Mouse (Mus musculus) 3T3-L1 (cell line): Measurements from ENCODE around the gene 1700042G07Rik.
A peak's percentile ranks its signal among the peaks of the same experiment; 100 is the strongest.

Experiments
- DNase-seq: peaks from one replicate; pipeline ENCODE4 v3.0.0-alpha.2; 2015; ENCODE audit warnings: low read depth, low spot score

The 1700042G07Rik gene

GRCm38 (mm10) chr4:116208891-116209290, 35.7 kb downstream of the 1700042G07Rik start:
- no peak for DNase-seq

GRCm38 (mm10) chr4:116215895-116216605, 42.9 kb downstream of the 1700042G07Rik start:
- DNase-seq: no peak

GRCm38 (mm10) chr4:116217046-116217445, 43.9 kb downstream of the 1700042G07Rik start:
- DNase-seq: peak; percentile 47

- DNase-seq: peak; percentile 33
These were observed 44.5 kb downstream of the 1700042G07Rik start for GRCm38 (mm10) chr4:116217661-116218060.

GRCm38 (mm10) chr4:116219056-116219455, 45.9 kb downstream of the 1700042G07Rik start:
- no peak for DNase-seq

GRCm38 (mm10) chr4:116220071-116220650, 47.0 kb downstream of the 1700042G07Rik start:
- DNase-seq: peak; percentile 11

GRCm38 (mm10) chr4:116220780-116221139, 47.6 kb downstream of the 1700042G07Rik start:
- DNase-seq: no peak

- peak; percentile 96 for DNase-seq
These were observed 48.1 kb downstream of the 1700042G07Rik start, which contains the start of gene Pik3r3 for GRCm38 (mm10) chr4:116221140-116221851. TSS of gene Pik3r3 (plus strand) at chr4:116221618.

GRCm38 (mm10) chr4:116221996-116222842, 49.0 kb downstream of the 1700042G07Rik start:
- peak; percentile 63 for DNase-seq

GRCm38 (mm10) chr4:116222843-116223119, 49.6 kb downstream of the 1700042G07Rik start:
- DNase-seq: peak; percentile 41
